Mouse (Mus musculus): ENCODE results near the gene Agtpbp1. TPM values are rescaled to one million over a fixed set of nuclear protein-coding genes. Genes with fewer than 3 reads are reported as not detected.

Agtpbp1 gene
- polyA plus RNA-seq, 1 experiment from 2014 or later = 10.4 TPM

DNA sequence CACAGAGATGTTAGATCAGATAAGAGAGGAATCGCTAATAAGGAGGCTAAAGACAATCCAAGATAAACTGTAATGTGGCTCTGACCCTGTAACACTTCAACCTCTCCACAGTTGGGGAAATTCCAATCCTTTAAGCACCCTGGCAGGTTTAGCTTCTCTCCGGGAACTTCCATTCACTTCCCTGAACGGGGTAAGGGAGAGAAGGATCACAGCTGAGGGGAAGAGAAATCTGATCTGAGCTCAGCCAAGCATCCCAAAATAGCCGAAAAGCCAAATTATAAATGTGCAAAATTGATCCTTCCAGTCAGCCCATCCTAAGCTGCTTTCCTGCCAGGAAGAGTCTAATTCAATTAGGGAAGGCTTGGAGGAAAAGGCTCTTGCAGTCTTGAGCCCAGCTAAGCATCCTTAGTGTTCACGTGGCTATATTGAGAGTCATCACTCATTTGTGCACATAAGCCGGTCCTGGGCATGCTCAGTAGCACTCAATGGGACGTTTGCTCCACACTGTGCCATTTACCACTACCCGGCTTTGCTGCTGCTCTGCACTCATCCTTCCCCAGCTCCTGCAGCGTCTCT is 19.0 kb downstream of the Agtpbp1 start:
- 61% methylated on average over 9 of the region's 9 CpGs for WGBS
- Histone ChIP-seq H3K9me3 (no peaks in the 10 kb centered on the region), H3K4me1 (no peaks in the 10 kb centered on the region), H3K4me3 (no peak overlapping the region), H3K36me3 (replicated peaks) (no peaks in the 10 kb centered on the region), H3K27me3 (replicated peaks; ENCODE audit: low read depth, poor library complexity, severe bottlenecking) (no peaks in the 10 kb centered on the region), H3K27ac (replicated peaks) (no peak overlapping the region)
- DNase-seq (ENCODE audit: low spot score) = no peak

DNA sequence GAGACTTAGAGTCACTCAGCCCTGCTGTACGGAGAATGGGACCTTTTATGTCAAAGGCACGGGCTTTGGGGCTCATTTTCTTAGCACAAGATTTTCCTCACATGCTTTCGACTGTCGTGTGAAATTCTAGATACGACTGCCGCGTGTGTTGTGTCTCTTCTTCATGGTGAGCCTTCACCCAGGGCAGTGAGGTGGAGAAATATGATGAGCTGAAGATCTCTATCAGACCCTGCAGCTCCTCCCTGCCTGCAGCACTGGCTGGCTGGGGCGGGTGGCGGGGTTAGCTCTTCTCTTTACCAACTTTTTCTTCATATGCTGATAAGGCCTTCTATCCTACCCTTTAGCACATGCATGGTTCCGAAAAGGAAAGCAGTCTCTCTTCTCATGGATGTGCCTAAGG is 20.1 kb downstream of the Agtpbp1 start:
- Histone ChIP-seq H3K27me3 (replicated peaks; ENCODE audit: low read depth, poor library complexity, severe bottlenecking) (no peaks in the 10 kb centered on the region), H3K27ac (replicated peaks) (no peak overlapping the region)

DNA sequence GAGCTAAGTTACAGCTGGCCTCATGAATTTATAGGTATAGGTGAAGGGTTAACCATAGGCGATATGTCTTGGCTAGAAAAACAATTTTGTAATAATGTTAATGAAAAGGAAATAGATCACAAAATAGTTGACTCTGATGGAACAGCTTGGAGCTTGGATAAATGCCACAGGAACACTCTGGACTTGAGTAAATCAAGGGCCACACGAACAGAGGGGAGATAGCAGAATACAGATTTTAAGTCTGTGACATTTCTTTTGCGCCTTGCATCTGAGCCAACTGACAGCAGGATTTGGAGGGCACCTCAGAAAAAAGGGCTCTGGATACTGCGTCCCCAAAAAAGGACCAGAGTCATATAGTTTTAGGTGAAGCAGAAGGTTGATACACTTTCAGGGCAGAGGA is 20.5 kb downstream of the Agtpbp1 start:
- H3K36me3 ChIP-seq (replicated peaks) = no peaks in the 10 kb centered on the region
- no peak overlapping the region for H3K4me3 ChIP-seq
- no peaks in the 10 kb centered on the region for H3K27me3 ChIP-seq (replicated peaks; ENCODE audit: low read depth, poor library complexity, severe bottlenecking)
- no peaks in the 10 kb centered on the region for H3K4me1 ChIP-seq
- H3K9me3 ChIP-seq = no peaks in the 10 kb centered on the region
- H3K27ac ChIP-seq (replicated peaks) = no peak overlapping the region
- DNase-seq (ENCODE audit: low spot score) = no peak
- 91% methylated on average over 4 of the region's 4 CpGs for WGBS

More for the DNA sequence above, 20.1 kb downstream of the Agtpbp1 start:
- DNase-seq (ENCODE audit: low spot score) = no peak
- Histone ChIP-seq H3K9me3 (no peaks in the 10 kb centered on the region), H3K4me3 (no peak overlapping the region), H3K4me1 (no peaks in the 10 kb centered on the region), H3K36me3 (replicated peaks) (no peaks in the 10 kb centered on the region)
- WGBS = 83% methylated on average over 10 of the region's 10 CpGs

DNA sequence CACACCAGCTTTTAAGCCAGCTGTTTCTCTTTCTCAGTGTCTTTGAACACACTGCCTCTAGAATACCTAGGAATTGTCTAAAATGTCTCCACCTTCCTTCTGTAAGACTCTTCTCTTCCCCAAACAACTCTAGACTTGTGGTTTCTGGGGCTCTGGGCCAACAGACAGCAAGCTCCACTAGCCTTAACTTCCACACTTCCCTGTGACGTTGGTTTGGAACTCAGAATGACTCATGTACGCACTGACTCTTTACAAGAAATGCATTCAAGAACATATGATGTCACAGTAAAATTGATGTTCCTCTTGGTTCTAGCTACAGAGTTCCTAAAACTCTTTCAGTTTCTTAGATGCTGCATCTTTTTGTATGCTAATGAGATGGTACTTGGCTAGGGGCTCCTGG is 22.6 kb downstream of the Agtpbp1 start:
- H3K36me3 ChIP-seq (replicated peaks) = no peaks in the 10 kb centered on the region
- H3K4me3 ChIP-seq = no peak overlapping the region
- no peaks in the 10 kb centered on the region for H3K27me3 ChIP-seq (replicated peaks; ENCODE audit: low read depth, poor library complexity, severe bottlenecking)
- DNase-seq (ENCODE audit: low spot score) = no peak
- no peak overlapping the region for H3K27ac ChIP-seq (replicated peaks)
- no peaks in the 10 kb centered on the region for H3K9me3 ChIP-seq
- WGBS = 85% methylated on average over 2 of the region's 2 CpGs
- H3K4me1 ChIP-seq = peaks cover 6% of the 10 kb centered on the region

DNA sequence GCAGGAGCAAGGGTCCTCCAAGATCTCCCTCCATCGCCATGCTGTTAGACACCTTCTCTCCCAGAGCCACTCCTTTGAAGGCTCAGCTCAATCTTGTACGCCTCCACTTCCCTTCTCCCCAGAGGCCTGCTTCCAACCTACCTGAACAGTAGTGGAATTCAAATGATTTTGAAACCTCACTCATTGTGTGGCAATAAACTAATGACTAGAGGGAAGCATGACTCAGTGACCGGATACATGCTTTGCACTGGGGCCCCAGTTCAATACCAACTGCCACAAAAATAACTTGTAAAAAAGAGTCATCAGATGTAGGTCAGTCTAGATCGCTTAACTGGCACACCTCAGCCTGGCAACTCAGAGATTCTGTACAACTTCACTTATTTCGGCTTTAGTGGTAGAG is 26.3 kb downstream of the Agtpbp1 start:
- no peak overlapping the region for H3K4me3 ChIP-seq
- H3K4me1 ChIP-seq = peaks cover 34% of the 10 kb centered on the region
- no peak overlapping the region for H3K27ac ChIP-seq (replicated peaks)
- 93% methylated on average over 5 of the region's 5 CpGs for WGBS
- no peaks in the 10 kb centered on the region for H3K36me3 ChIP-seq (replicated peaks)
- H3K27me3 ChIP-seq (replicated peaks; ENCODE audit: low read depth, poor library complexity, severe bottlenecking) = peaks cover 11% of the 10 kb centered on the region
- H3K9me3 ChIP-seq = no peaks in the 10 kb centered on the region
- DNase-seq (ENCODE audit: low spot score) = no peak

DNA sequence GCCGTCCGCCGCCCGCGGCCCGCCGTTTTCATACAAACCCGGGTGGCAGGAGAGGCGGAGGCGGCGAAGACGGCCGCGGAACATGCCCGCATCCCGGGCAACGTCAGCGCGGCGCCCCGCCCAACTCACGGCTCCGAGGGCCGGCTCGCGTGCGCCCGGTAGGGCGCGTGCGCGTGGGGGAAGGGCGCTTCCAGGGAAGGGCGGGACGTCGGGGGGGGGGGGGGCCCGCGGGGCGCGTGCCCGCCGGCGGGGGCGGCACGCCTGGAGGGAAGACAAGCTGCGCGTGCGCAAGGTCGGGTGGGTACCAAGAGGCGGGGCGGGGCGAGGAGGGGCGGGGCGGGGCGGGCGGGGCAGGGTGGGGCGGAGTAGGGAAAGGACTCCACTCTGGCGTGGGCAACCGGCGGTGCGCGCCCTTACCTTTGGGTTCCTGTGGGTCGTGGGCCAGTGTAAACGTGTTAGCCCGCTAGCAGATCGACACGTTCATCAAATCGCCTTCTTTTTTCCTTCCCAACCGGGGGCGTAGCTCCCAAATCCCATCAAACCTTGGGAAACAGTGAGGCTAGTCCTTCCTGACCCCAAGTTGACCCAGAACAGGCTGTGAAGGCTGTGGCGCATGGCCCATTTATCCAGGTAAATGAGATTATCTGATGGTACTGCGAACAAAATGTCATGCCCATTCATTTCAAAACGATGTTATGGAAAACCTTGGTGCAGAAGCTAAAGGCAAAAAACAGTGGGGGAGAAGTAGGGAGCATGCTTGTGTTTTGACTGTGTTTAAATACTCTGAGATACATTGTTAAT is 27.6 kb downstream of the Agtpbp1 start:
- 1% methylated on average over 67 of the region's 73 CpGs for WGBS

DNA sequence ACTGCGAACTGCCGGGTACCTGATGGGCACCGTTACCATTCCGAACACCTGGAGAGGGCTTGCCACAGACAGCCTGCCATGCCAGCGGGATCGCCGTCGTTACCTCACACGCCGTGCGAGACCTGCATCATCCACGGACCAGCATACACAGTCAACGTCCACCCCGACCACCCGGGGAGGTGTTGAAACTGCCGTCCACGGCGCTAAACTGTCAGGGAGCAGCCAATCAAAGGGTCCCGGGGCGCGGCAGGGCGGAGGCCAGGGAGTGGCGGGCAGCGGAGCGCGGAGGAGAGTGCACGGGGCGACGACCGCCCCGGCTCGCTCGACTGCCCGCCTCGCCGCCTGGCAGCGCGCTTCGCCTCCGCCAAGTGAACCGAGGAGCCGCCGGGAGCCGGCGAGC is 28.4 kb downstream of the Agtpbp1 start:
- peak; percentile 76 for DNase-seq (ENCODE audit: low spot score)
- WGBS = under 1% methylated on average over 45 of the region's 45 CpGs

More for the DNA sequence above, 27.6 kb downstream of the Agtpbp1 start:
- H3K27me3 ChIP-seq (replicated peaks; ENCODE audit: low read depth, poor library complexity, severe bottlenecking) = peaks cover 11% of the 10 kb centered on the region
- H3K36me3 ChIP-seq (replicated peaks) = no peaks in the 10 kb centered on the region
- peak overlapping the region; percentile 85 for H3K27ac ChIP-seq (replicated peaks)
- H3K9me3 ChIP-seq = no peaks in the 10 kb centered on the region
- H3K4me1 ChIP-seq = peaks cover 34% of the 10 kb centered on the region
- peak overlapping the region; percentile 89 for H3K4me3 ChIP-seq
- DNase-seq (ENCODE audit: low spot score) = peak; percentile 95

DNA sequence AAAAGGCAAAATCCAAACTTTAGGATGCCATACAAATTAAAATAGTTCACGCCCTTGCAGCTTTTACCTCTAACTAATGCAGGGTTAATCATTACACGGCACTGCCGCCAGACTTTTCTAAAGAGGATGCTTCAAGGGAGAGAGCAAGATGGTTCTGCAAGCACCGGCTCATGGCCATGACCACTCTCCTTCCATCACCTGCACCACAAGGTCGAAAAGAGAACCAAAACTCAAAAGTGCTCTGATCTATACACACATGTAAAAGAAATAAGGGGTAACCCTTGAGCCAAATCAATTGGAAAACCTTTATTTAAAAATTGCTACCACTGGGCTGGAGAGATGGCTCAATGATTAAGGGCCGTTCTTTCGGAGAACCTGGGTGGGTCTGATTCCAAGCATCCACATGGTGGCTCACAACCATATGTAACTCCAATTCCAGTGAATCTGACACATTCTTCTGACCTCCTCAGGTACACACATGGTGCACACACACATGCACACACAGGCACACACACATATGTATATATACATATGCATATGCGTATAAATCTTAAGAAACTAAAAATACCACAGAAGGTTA is 29.3 kb downstream of the Agtpbp1 start:
- Histone ChIP-seq H3K27me3 (replicated peaks; ENCODE audit: low read depth, poor library complexity, severe bottlenecking) (peaks cover 11% of the 10 kb centered on the region), H3K36me3 (replicated peaks) (no peaks in the 10 kb centered on the region), H3K9me3 (no peaks in the 10 kb centered on the region), H3K27ac (replicated peaks) (no peak overlapping the region), H3K4me3 (peak overlapping the region; percentile 89; the same call in 1 of the 2 replicates), H3K4me1 (peaks cover 34% of the 10 kb centered on the region)
- no peak for DNase-seq (ENCODE audit: low spot score)
- 87% methylated on average over 8 of the region's 8 CpGs for WGBS

More for the DNA sequence above, 28.4 kb downstream of the Agtpbp1 start:
- Histone ChIP-seq H3K27ac (replicated peaks) (peak overlapping the region; percentile 85), H3K36me3 (replicated peaks) (no peaks in the 10 kb centered on the region), H3K4me3 (peak overlapping the region; percentile 89), H3K27me3 (replicated peaks; ENCODE audit: low read depth, poor library complexity, severe bottlenecking) (peaks cover 11% of the 10 kb centered on the region), H3K4me1 (peaks cover 34% of the 10 kb centered on the region), H3K9me3 (no peaks in the 10 kb centered on the region)

DNA sequence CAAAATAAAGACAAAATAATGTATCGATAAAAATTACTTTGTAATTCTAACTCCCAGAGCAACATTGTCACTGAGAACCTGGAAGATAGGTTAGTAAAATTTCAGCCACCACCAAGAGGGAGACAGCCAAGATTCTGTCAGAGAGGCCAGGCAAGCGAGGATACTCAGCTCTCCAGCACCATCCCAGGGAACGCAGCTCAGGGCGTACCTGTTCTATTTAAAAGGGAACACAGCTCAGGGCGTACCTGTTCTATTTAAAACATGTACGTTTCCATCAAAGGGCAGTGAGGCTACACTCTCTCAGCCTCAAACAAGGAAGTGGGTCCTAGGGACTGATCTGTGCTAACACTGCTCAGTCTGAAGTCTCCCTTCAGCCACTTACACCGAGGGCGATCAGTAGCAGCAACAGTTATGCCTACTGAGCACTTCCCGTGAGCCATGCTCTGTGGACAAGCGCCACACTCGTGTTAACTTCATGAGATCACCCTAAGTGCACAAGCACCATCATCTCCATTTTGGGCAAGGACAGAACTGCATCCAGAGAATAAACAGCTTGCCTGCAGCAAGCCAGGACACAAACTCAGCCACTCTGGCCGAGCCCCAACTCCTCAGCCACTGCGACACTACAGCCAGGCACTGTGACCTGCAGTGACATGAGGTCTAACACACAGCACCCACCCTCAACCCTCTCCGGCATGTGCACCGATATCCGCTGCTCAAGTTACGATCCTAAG is 30.1 kb downstream of the Agtpbp1 start:
- WGBS = 74% methylated on average over 17 of the region's 17 CpGs
- Histone ChIP-seq H3K4me1 (peaks cover 34% of the 10 kb centered on the region), H3K27ac (replicated peaks) (no peak overlapping the region), H3K27me3 (replicated peaks; ENCODE audit: low read depth, poor library complexity, severe bottlenecking) (peaks cover 11% of the 10 kb centered on the region), H3K36me3 (replicated peaks) (no peaks in the 10 kb centered on the region), H3K9me3 (no peaks in the 10 kb centered on the region), H3K4me3 (peak overlapping the region; percentile 89; the same call in 1 of the 2 replicates)
- DNase-seq (ENCODE audit: low spot score) = no peak

DNA sequence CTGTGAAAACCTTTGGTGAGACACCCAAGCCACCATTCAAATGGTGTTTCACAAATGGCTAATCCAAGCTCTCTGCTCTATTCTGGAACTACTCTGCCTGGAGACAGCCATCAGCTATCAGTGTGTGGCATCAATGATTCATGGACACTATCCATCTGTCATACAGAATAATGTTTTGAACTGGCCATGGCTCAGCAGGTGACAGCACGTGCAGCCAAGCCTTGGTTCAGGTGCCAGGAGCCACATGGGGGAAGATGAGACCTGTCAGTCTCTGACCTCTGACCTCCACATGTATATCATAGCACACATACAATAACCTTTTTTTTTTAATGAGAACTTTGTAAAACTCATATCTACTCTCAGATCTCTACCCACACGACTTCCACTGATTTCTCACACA is 32.3 kb downstream of the Agtpbp1 start:
- H3K36me3 ChIP-seq (replicated peaks) = no peaks in the 10 kb centered on the region
- H3K4me1 ChIP-seq = peaks cover 30% of the 10 kb centered on the region
- H3K4me3 ChIP-seq = no peak overlapping the region
- H3K27me3 ChIP-seq (replicated peaks; ENCODE audit: low read depth, poor library complexity, severe bottlenecking) = peaks cover 11% of the 10 kb centered on the region
- no peak for DNase-seq (ENCODE audit: low spot score)
- 75% methylated on average over 2 of the region's 2 CpGs for WGBS
- no peak overlapping the region for H3K27ac ChIP-seq (replicated peaks)
- H3K9me3 ChIP-seq = no peaks in the 10 kb centered on the region

DNA sequence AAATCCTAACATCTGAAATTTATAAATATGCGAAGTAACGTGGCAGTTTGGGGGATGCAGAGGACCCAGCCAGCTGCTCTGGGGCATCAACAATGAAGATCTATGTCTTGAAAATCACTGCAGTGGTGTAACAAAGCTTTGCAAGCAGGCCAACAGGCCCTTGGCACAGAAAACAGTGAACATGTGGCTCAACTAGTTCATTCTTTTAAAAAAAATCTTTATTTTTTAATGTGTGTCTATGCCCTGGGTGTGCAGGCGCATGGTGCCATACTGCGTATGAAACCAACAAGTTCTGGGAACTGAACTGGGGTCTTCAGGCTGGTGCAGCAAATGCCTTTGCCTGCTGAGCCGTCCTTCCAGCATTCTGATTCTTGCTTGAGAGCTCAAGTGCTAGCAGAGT is 32.7 kb downstream of the Agtpbp1 start:
- no peaks in the 10 kb centered on the region for H3K9me3 ChIP-seq
- H3K4me3 ChIP-seq = no peak overlapping the region
- 90% methylated on average over 5 of the region's 5 CpGs for WGBS
- peaks cover 26% of the 10 kb centered on the region for H3K4me1 ChIP-seq
- DNase-seq (ENCODE audit: low spot score) = no peak
- no peaks in the 10 kb centered on the region for H3K36me3 ChIP-seq (replicated peaks)
- peaks cover 11% of the 10 kb centered on the region for H3K27me3 ChIP-seq (replicated peaks; ENCODE audit: low read depth, poor library complexity, severe bottlenecking)
- no peak overlapping the region for H3K27ac ChIP-seq (replicated peaks)

DNA sequence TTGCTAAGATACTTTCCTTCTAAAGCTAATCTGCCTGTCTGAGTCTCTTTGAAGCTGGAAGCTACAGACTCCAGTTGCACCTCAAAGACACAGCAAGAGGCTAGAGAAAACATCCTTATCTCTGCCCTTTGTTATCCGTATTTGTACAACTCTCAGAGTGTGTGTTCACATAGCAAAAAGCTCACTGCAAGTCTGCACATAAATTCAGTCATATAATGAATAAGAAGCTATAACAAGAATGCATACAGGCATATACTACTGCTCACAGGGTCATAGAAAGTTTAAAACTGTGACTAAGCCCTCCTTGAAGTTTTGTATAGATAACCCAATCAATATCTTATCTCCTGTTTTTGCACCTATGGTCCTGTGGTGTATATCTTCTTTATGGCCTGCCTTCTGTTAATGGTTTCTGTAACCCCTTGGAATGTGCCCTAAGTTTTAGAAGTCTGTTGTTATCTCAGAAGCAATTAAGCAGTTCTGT is 35.7 kb downstream of the Agtpbp1 start:
- Histone ChIP-seq H3K4me3 (no peak overlapping the region), H3K4me1 (peaks cover 14% of the 10 kb centered on the region), H3K27me3 (replicated peaks; ENCODE audit: low read depth, poor library complexity, severe bottlenecking) (no peaks in the 10 kb centered on the region), H3K36me3 (replicated peaks) (no peaks in the 10 kb centered on the region), H3K27ac (replicated peaks) (no peak overlapping the region), H3K9me3 (no peaks in the 10 kb centered on the region)
- DNase-seq (ENCODE audit: low spot score) = no peak
- 63% methylated on average over 1 of the region's 1 CpGs for WGBS

All from embryonic facial prominence, embryonic 10.5 days (tissue).